Mouse (Mus musculus) intestine, embryonic 14.5 days (tissue): ENCODE data around the gene Ackr3. TPM values are rescaled to one million over a fixed set of nuclear protein-coding genes. Genes with fewer than 3 reads are reported as not detected.

ENCODE experiments used
- ATAC-seq: fragments of 200-750 bp; cut with Nextera tagmentation; replicated peaks from 2 replicates; pipeline ENCODE4 v1.8.0; 2017; ENCODE audit warnings: low read depth, moderate number of reproducible peaks, moderate TSS enrichment, moderate library complexity; ENCODE audit not compliant: low FRiP score, low TSS enrichment
- DNase-seq: peaks from one replicate; pipeline ENCODE4 v3.0.0-alpha.2; 2018; ENCODE audit warnings: low spot score
- H3K27ac ChIP-seq: fragments of 300-500 bp; sonication (generic); 2 replicates; pipeline ENCODE4 v1.5.1; 2014; ENCODE audit warnings: low read depth, mild to moderate bottlenecking, control low read depth
- H3K27me3 ChIP-seq: fragments of 300-500 bp; sonication (generic); replicated peaks from 2 replicates; pipeline ENCODE4 v1.6.1; 2014; ENCODE audit warnings: low read length, control low read depth; ENCODE audit not compliant: control insufficient read depth, insufficient read depth
- H3K36me3 ChIP-seq: fragments of 300-500 bp; sonication (generic); 2 replicates; pipeline ENCODE4 v1.6.1; 2014; ENCODE audit warnings: low read length, control low read depth; ENCODE audit not compliant: control insufficient read depth, insufficient read depth
- H3K4me1 ChIP-seq: fragments of 300-500 bp; sonication (generic); replicated peaks from 2 replicates; pipeline ENCODE4 v1.6.1; 2014; ENCODE audit warnings: low read length, control low read depth, mixed read lengths; ENCODE audit not compliant: control insufficient read depth, insufficient read depth
- H3K4me2 ChIP-seq: fragments of 300-500 bp; sonication (generic); 2 replicates; pipeline ENCODE4 v1.6.1; 2014; ENCODE audit warnings: low read length
- H3K4me3 ChIP-seq: fragments of 300-500 bp; sonication (generic); 2 replicates; pipeline ENCODE4 v1.5.1; 2014; ENCODE audit warnings: low read depth, low read length, control low read depth, mixed read lengths
- H3K9ac ChIP-seq: fragments of 300-500 bp; sonication (generic); 2 replicates; pipeline ENCODE4 v1.6.1; 2014; ENCODE audit warnings: mild to moderate bottlenecking, low read length
- H3K9me3 ChIP-seq: fragments of 300-500 bp; sonication (generic); 2 replicates; pipeline ENCODE4 v1.6.1; 2016; ENCODE audit warnings: low read length, control low read depth; ENCODE audit not compliant: control insufficient read depth
- WGBS: fragments of 180-500 bp; shearing (Covaris S2); extraction: QIAGEN DNeasy Blood & Tissue Kit; methylation state at CpG from one replicate; pipeline ENCODE4 v1.1.7; 2014; 5-methylcytosine and 5-hydroxymethylcytosine counted together
- polyA plus RNA-seq: library from polyadenylated mRNA; unstranded; fragments of >200 nt; fragmentation: Nextera tagmentation; extraction: Ambion mirVana; gene quantifications from 2 replicates; pipeline ENCODE4 v1.2.1, GENCODE M21; 2014

The Ackr3 gene
- 19.4 and 19.9 TPM in 2 replicates for polyA plus RNA-seq

GRCm38 (mm10) chr1:90203783-90204690 is at the start of gene Ackr3:
Gene Ackr3, plus strand, starts transcription at chr1:90203980.
- H3K4me3 ChIP-seq: peak within 1 kb of the TSS; percentile 54
- peak; percentile 69 for ATAC-seq
- 1% methylated on average over 19 of the region's 19 CpGs for WGBS

GRCm38 (mm10) chr1:90156589-90156988 is 47.2 kb upstream of the Ackr3 start:
- Histone ChIP-seq H3K36me3 (no peaks in the 10 kb centered on the region), H3K4me1 (peaks cover 16% of the 10 kb centered on the region), H3K9ac (no peak overlapping the region), H3K27ac (no peak overlapping the region), H3K9me3 (no peaks in the 10 kb centered on the region), H3K4me2 (no peak overlapping the region), H3K27me3 (no peaks in the 10 kb centered on the region), H3K4me3 (no peak overlapping the region)
- ATAC-seq (no peak), DNase-seq (no peak)
- 48% methylated on average over 7 of the region's 7 CpGs for WGBS

More at GRCm38 (mm10) chr1:90203783-90204690, at the start of gene Ackr3:
- Histone ChIP-seq H3K4me1 (peaks cover 28% of the 10 kb centered on the region), H3K9me3 (no peaks in the 10 kb centered on the region), H3K36me3 (no peaks in the 10 kb centered on the region), H3K27me3 (no peaks in the 10 kb centered on the region), H3K4me2 (peak within 1 kb of the TSS; percentile 61), H3K9ac (peak within 1 kb of the TSS; percentile 71), H3K27ac (peak within 1 kb of the TSS; percentile 61)
- peak; percentile 90 for DNase-seq

- Histone ChIP-seq H3K4me2 (no peak overlapping the region), H3K27ac (no peak overlapping the region), H3K9ac (no peak overlapping the region), H3K4me3 (no peak overlapping the region), H3K27me3 (no peaks in the 10 kb centered on the region), H3K9me3 (no peaks in the 10 kb centered on the region), H3K36me3 (no peaks in the 10 kb centered on the region), H3K4me1 (peaks cover 25% of the 10 kb centered on the region)
- 36% methylated on average over 13 of the region's 13 CpGs for WGBS
- DNase-seq (no peak), ATAC-seq (no peak)
These were observed 43.9 kb upstream of the Ackr3 start for GRCm38 (mm10) chr1:90159927-90160326.

- DNase-seq: no peak
These were observed 42.2 kb upstream of the Ackr3 start for GRCm38 (mm10) chr1:90161623-90162022.

GRCm38 (mm10) chr1:90162379-90162857 is 41.4 kb upstream of the Ackr3 start:
- H3K4me2 ChIP-seq: no peak overlapping the region
- H3K4me3 ChIP-seq: no peak overlapping the region
- H3K27ac ChIP-seq: 0 out of 2 replicates have a peak overlapping the region, but pooled peaks have one; percentile 59
- no peak overlapping the region for H3K9ac ChIP-seq
- H3K9me3 ChIP-seq: no peaks in the 10 kb centered on the region
- no peaks in the 10 kb centered on the region for H3K27me3 ChIP-seq
- 46% methylated on average over 13 of the region's 13 CpGs for WGBS
- DNase-seq: no peak
- ATAC-seq: no peak
- H3K4me1 ChIP-seq: peaks cover 25% of the 10 kb centered on the region
- no peaks in the 10 kb centered on the region for H3K36me3 ChIP-seq

More at GRCm38 (mm10) chr1:90161623-90162022, 42.2 kb upstream of the Ackr3 start:
- H3K4me3 ChIP-seq: no peak overlapping the region
- H3K4me2 ChIP-seq: no peak overlapping the region
- H3K27ac ChIP-seq: no peak overlapping the region
- H3K27me3 ChIP-seq: no peaks in the 10 kb centered on the region
- H3K9me3 ChIP-seq: no peaks in the 10 kb centered on the region
- no peak for ATAC-seq
- H3K4me1 ChIP-seq: peaks cover 25% of the 10 kb centered on the region
- H3K36me3 ChIP-seq: no peaks in the 10 kb centered on the region
- 80% methylated on average over 6 of the region's 6 CpGs for WGBS
- no peak overlapping the region for H3K9ac ChIP-seq

GRCm38 (mm10) chr1:90163161-90163560 is 40.6 kb upstream of the Ackr3 start:
- WGBS: 57% methylated on average over 7 of the region's 7 CpGs
- Histone ChIP-seq H3K4me1 (peaks cover 25% of the 10 kb centered on the region), H3K4me3 (no peak overlapping the region), H3K27me3 (no peaks in the 10 kb centered on the region), H3K9me3 (no peaks in the 10 kb centered on the region), H3K27ac (0 out of 2 replicates have a peak overlapping the region, but pooled peaks have one; percentile 59), H3K36me3 (no peaks in the 10 kb centered on the region), H3K4me2 (no peak overlapping the region), H3K9ac (no peak overlapping the region)
- ATAC-seq (no peak), DNase-seq (no peak)

GRCm38 (mm10) chr1:90164319-90164718 is 39.5 kb upstream of the Ackr3 start:
- 31% methylated on average over 3 of the region's 3 CpGs for WGBS
- Histone ChIP-seq H3K27ac (no peak overlapping the region), H3K4me1 (peaks cover 25% of the 10 kb centered on the region), H3K36me3 (no peaks in the 10 kb centered on the region), H3K4me3 (no peak overlapping the region), H3K27me3 (no peaks in the 10 kb centered on the region), H3K9me3 (no peaks in the 10 kb centered on the region), H3K4me2 (no peak overlapping the region), H3K9ac (no peak overlapping the region)
- ATAC-seq: no peak
- DNase-seq: no peak

GRCm38 (mm10) chr1:90174338-90174737 is 29.4 kb upstream of the Ackr3 start:
- ATAC-seq: no peak

More at GRCm38 (mm10) chr1:90174338-90174737, 29.4 kb upstream of the Ackr3 start:
- H3K9me3 ChIP-seq: no peaks in the 10 kb centered on the region
- H3K27ac ChIP-seq: no peak overlapping the region
- H3K9ac ChIP-seq: no peak overlapping the region
- 61% methylated on average over 8 of the region's 8 CpGs for WGBS
- H3K4me2 ChIP-seq: no peak overlapping the region
- no peak overlapping the region for H3K4me3 ChIP-seq
- DNase-seq: no peak
- peaks cover 3% of the 10 kb centered on the region; the same call in 1 of the 2 replicates for H3K4me1 ChIP-seq
- H3K36me3 ChIP-seq: no peaks in the 10 kb centered on the region
- no peaks in the 10 kb centered on the region for H3K27me3 ChIP-seq
